In genomic region chr12:106025416-106025815, GRCm38 (mm10) we compare ENCODE assay signal across 13 mouse cellular contexts. TPM values are rescaled to one million over a fixed set of nuclear protein-coding genes. Genes with fewer than 3 reads are reported as not detected.
A peak's percentile ranks its signal among the peaks of the same experiment; 100 is the strongest.
DNase-seq lines count a peak whose midpoint lies in the region; ATAC-seq and TF ChIP-seq lines count a peak whose summit lies in the region.
"Had no signal": no experiment of that assay in that cellular context is flagged by ENCODE, and none has a peak within 500 bp of the region (broad histone marks: within the 10 kb centered on the region; RNA-seq: fewer than 3 reads in every experiment).

No protein-coding gene starts in this region.

- H3K9ac ChIP-seq in midbrain, postnatal 0 days (replicated peaks; ENCODE audit: low read length, poor library complexity, severe bottlenecking), result no peak overlapping the region
- H3K9ac ChIP-seq in midbrain, embryonic 13.5 days (replicated peaks), result no peak overlapping the region
- H3K9ac ChIP-seq in liver, adult 2 months (ENCODE audit: low read depth, low read length), result no peak overlapping the region
- H3K9ac ChIP-seq: lung, embryonic 15.5 days had no signal

- H3K27me3 ChIP-seq in midbrain, postnatal 0 days (ENCODE audit: insufficient read depth, low read length), result no peaks in the 10 kb centered on the region
- no peaks in the 10 kb centered on the region for H3K27me3 ChIP-seq in midbrain, embryonic 13.5 days
- no peaks in the 10 kb centered on the region for H3K27me3 ChIP-seq in liver, adult 2 months (ENCODE audit: control insufficient read depth, insufficient read depth, low read length)
- H3K27me3 ChIP-seq: lung, embryonic 15.5 days; Patski had no signal

- TF ChIP-seq CTCF in midbrain, postnatal 0 days (IDR thresholded peaks at IDR 0.05), result peak; percentile 37
- TF ChIP-seq CTCF in brain, embryonic 14.5 days (IDR thresholded peaks at IDR 0.05; ENCODE audit: borderline replicate concordance, extremely low read depth, insufficient read depth, insufficient read length), result peak; percentile 21; the same call in 1 of the 2 replicates
- TF ChIP-seq CTCF in liver, adult 2 months (IDR thresholded peaks at IDR 0.05; ENCODE audit: low read depth, low read length), result no peak

- no peaks in the 10 kb centered on the region for H3K4me1 ChIP-seq in midbrain, postnatal 0 days (ENCODE audit: insufficient read depth, low read length)
- H3K4me1 ChIP-seq in midbrain, embryonic 13.5 days (replicated peaks), result no peaks in the 10 kb centered on the region
- H3K4me1 ChIP-seq in liver, adult 2 months (ENCODE audit: control insufficient read depth, insufficient read depth, low read length), result no peaks in the 10 kb centered on the region
- H3K4me1 ChIP-seq: lung, embryonic 15.5 days had no signal

- ATAC-seq in midbrain, postnatal 0 days (ENCODE audit: low FRiP score), result no peak
- ATAC-seq in midbrain, embryonic 13.5 days, result no peak
- ATAC-seq: forebrain, embryonic 16.5 days; Patski had no signal

- H3K9me3 ChIP-seq in midbrain, postnatal 0 days (ENCODE audit: low read length), result no peaks in the 10 kb centered on the region
- peaks cover 5% of the 10 kb centered on the region; the same call in 1 of the 2 replicates for H3K9me3 ChIP-seq in midbrain, embryonic 13.5 days
- H3K9me3 ChIP-seq: lung, embryonic 15.5 days had no signal

- no peaks in the 10 kb centered on the region for H3K36me3 ChIP-seq in midbrain, postnatal 0 days (ENCODE audit: insufficient read depth, low read length)
- peaks cover 15% of the 10 kb centered on the region; the same call in 1 of the 2 replicates for H3K36me3 ChIP-seq in midbrain, embryonic 13.5 days
- H3K36me3 ChIP-seq in liver, adult 2 months (ENCODE audit: control insufficient read depth, insufficient read depth, low read length), result no peaks in the 10 kb centered on the region
- H3K36me3 ChIP-seq: lung, embryonic 15.5 days had no signal

- no peak for DNase-seq in midbrain, postnatal 0 days (ENCODE audit: low spot score)
- DNase-seq in brain, embryonic 14.5 days (ENCODE audit: low read depth), result no peak
- peak; percentile 6 for DNase-seq in liver, adult 2 months (ENCODE audit: extremely low read depth, low read depth, low spot score)
- no peak for DNase-seq in T-cell, adult 2 months (ENCODE audit: low spot score)
- DNase-seq in embryo, embryonic 11 days, result no peak
- no peak for DNase-seq in cerebellum, adult 8-10 months
- DNase-seq: right cerebral cortex, adult 18-20 months; thymus, postnatal 36 days had no signal

- H3K79me2 ChIP-seq in liver, adult 2 months (ENCODE audit: control insufficient read depth, insufficient read depth, low read length), result 0 out of 2 replicates have a peak, but pooled peaks cover 2% of the 10 kb centered on the region

- no peak for TF ChIP-seq POLR2A in brain, embryonic 14.5 days (IDR thresholded peaks at IDR 0.05; ENCODE audit: borderline replicate concordance, extremely low read depth, insufficient read depth, insufficient read length, poor library complexity, severe bottlenecking)
- no peak for TF ChIP-seq POLR2A in liver, adult 2 months (IDR thresholded peaks at IDR 0.05; ENCODE audit: extremely low read depth, insufficient read depth, low read length)

- no peak overlapping the region for H3K4me2 ChIP-seq in midbrain, postnatal 0 days (ENCODE audit: low read depth, low read length, poor library complexity, severe bottlenecking)
- no peak overlapping the region for H3K4me2 ChIP-seq in midbrain, embryonic 13.5 days (replicated peaks)
- H3K4me2 ChIP-seq: lung, embryonic 15.5 days had no signal

- 77% methylated on average over 6 of the region's 6 CpGs for WGBS in midbrain, postnatal 0 days
- 82% methylated on average over 6 of the region's 6 CpGs for WGBS in midbrain, embryonic 13.5 days
- 76% methylated on average over 6 of the region's 6 CpGs for WGBS in liver, adult 2 months

- H3K27ac ChIP-seq in midbrain, postnatal 0 days (ENCODE audit: low read depth, low read length), result no peak overlapping the region
- H3K27ac ChIP-seq in midbrain, embryonic 13.5 days, result no peak overlapping the region
- no peak overlapping the region for H3K27ac ChIP-seq in liver, adult 2 months (replicated peaks; ENCODE audit: insufficient read depth, low read depth, low read length)
- H3K27ac ChIP-seq: lung, embryonic 15.5 days had no signal

- H3K4me3 ChIP-seq in midbrain, postnatal 0 days (ENCODE audit: low read depth, low read length), result no peak overlapping the region
- H3K4me3 ChIP-seq in midbrain, embryonic 13.5 days (replicated peaks), result no peak overlapping the region
- H3K4me3 ChIP-seq in liver, adult 2 months (ENCODE audit: insufficient read depth, low read depth, low read length), result no peak overlapping the region
- H3K4me3 ChIP-seq: lung, embryonic 15.5 days; myocyte had no signal

RNA-seq across cellular contexts. Expression of gene Vrk1, which starts 15.4 kb away (rescaled TPM):
- total RNA-seq in midbrain, postnatal 0 days (2014; rRNA removed), result 9.4 and 24.5 TPM in 2 replicates
- 29.2 and 30.3 TPM in 2 replicates for polyA plus RNA-seq in midbrain, postnatal 0 days (2015; fragmentation: Nextera tagmentation; extraction: Ambion mirVana)
- polyA plus RNA-seq in midbrain, embryonic 13.5 days (2015; fragmentation: Nextera tagmentation; extraction: Ambion mirVana), result 50.9 and 55.9 TPM in 2 replicates
- polyA plus RNA-seq in brain, embryonic 14.5 days (2012; rRNA removed), result 29.3 and 35.7 TPM in 2 replicates
- total RNA-seq in liver, adult 2 months (2014; rRNA removed), result 5.4 and 6.3 TPM in 2 replicates
- polyA plus RNA-seq in liver, adult 2 months (2012; rRNA removed), result 1.7 and 1.8 TPM in 2 replicates

Comparison
In these comparisons a context has a peak if more than half of its experiments do, and no peak if none do; other contexts are left out.
1. RNA of gene Vrk1, which starts 15.4 kb away (polyA plus RNA-seq): 50.9 to 55.9 TPM in midbrain, embryonic 13.5 days, 29.2 to 30.3 TPM in midbrain, postnatal 0 days and 29.3 to 35.7 TPM in brain, embryonic 14.5 days; 1.7 to 1.8 TPM in liver, adult 2 months; every median in the first group is over 10 times any median in the second.